Mouse (Mus musculus): ENCODE data around the gene Atg4b.

GRCm38 (mm10) chr1:93755618-93756017 lies 4.3 kb downstream of the Atg4b start:
- TF ChIP-seq CTCF (IDR thresholded peaks at IDR 0.05): no peak
- no peak for TF ChIP-seq POLR2A (IDR thresholded peaks at IDR 0.05; ENCODE audit: insufficient read depth, low read depth, low read length)
